Mouse (Mus musculus): Measurements from ENCODE around the gene Mvb12b.

The Mvb12b gene

DNA sequence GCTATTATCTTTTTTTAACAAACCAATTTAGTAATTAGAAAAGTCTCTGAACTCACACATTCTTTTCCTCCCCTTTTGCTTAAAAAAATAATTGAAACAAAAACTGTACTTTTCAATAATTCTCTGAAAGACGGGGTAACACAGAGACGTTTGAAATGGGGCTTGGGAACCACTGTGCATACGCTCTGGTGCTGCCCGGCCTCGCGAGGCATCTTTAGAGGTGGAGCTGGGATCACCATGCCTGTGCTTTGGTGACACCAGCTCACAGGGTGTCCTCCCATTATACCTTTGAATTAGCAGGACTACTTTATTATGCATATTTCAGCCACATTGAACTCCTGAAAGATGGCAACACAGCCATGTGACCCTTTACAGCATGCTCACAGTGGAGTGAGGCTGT lies 101.7 kb downstream of the Mvb12b start:
- in situ Hi-C loops (cut with MboI, MseI): no loop called here

DNA sequence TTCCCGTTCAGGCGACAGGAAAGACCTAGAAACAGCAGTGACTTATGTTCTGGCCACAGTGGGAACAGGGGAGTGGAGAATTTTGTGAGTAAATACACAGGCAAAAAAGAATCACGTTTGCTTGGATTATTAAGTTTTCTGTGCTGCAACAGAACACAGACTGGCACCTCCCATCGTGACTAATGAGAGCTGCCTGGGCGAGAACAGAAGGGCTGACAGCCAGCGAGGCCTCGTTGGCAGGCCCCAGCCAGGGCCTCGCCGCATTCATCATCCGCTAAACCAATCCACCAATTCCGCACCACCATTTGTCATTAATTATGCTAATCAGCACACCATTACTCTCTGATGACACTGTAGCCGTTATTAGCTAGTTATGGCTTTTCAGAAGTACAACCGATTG lies 102.2 kb downstream of the Mvb12b start:
- in situ Hi-C loops (cut with MboI, MseI): no loop called here

DNA sequence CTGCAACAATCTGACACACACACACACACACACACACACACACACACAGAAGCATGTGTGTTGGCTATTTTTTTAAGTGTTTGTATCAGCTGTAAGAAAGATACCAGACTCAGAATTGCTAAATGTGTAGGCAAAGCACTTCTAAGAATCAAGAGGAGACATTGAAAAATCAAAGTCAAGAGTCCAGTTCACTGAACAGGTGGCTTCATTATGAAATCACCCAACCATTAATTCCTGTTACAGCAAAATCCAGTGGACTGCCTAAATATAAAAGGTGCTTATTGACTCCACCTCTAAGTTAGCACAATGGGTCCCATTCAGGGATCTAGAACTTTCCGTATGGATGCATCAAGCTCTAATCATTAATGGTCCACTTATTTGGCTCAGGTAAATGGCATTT lies 103.0 kb downstream of the Mvb12b start:
- in situ Hi-C loops (cut with MboI, MseI): no loop called here

GRCm38 (mm10) chr2:33783419-33783818 lies 104.3 kb downstream of the Mvb12b start:
- in situ Hi-C loops (cut with MboI, MseI): no loop called here

DNA sequence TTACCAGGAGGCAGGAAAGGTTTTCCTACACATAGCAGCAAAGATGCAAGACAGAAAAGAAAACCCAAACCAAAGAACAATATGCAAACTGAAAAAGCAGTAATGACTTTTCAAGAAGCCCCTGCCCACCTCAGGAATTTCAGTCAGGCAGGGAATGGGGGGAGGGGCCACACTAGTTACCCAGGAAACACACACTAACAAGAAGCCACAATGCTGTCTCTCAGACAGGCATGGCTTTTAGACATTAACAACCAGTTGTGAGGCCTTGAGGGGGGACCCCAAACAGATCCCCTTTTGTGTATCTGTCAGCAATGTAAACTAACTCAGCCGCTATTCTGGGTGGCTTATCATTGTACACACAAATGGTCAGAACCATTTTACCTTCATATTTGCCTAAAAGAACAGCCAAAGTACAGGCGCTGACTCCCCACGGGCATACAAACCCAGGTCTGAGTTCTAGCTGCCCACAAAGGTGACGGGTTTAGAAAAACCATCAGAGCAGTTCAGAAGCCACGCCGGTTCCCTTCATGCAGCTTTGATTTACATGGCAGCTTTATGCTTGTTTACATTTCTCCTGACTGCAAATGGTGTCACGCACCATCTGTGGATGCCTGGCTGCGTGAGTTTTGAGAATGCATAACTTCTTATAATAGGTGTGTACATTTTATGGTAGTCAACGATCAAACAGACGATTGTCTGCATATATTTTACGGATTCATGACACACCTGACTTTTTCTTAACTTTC lies 105.9 kb downstream of the Mvb12b start:
- in situ Hi-C loops (cut with MboI, MseI): no loop called here

DNA sequence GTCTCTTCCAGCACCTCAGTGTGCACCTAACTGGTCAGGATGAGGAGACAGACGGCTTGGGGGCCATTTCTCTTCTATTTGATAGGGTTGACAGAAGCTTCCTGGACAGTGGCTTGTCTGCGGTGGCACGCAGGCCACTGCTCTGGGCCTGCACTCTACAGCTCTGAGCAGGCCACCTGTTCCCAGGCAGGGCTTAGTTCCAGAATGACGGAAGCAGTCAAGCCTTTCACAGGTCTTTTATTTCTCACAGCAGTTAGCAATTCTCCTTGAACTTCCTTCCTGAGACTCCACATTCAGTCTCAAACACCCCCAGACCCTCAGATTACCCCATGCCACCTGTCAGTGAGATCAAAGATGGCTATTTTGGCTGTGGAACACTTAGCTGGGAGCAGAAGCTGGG lies 109.3 kb downstream of the Mvb12b start:
- in situ Hi-C loops (cut with MboI, MseI): no loop called here

DNA sequence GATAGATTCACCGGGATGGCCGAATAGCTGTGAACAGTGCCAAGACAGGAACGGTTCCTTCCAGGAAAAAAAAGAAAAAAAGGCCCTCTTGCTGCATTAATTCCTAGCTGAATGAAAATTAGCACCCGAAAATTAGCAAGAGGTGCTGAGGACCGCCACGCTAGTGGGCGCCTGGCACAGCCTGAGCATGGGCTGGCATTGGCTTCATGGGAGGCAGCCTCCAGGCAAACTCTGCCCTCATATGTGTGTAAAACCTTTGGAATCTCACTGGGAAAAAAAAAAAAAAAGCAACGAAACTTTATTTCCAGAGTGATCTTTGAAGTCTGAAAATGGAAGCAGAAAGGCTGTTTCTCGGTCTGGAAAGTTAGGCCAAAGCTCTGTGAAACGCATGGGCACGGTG lies 110.7 kb downstream of the Mvb12b start:
- in situ Hi-C loops (cut with MboI, MseI): no loop called here

DNA sequence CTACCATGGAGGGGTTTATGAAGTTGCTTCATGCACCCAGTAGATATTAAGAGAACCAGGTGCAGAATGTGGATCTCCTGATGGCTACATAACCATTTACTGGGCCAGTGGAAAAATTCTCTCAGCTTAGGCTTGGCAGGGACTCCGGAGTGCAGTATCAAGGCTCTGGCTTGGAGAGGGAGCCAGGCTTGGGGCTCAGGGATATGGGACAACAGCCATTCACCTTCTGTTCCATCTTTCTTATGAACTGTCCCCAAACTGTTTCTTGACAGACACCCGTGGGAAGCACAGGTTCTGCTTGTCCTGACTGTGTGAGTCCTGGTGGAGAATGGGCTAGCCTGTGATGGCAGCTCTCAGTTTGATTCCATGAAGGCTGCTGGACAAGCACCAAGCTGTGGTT lies 112.9 kb downstream of the Mvb12b start:
- in situ Hi-C loops (cut with MboI, MseI): no loop called here

DNA sequence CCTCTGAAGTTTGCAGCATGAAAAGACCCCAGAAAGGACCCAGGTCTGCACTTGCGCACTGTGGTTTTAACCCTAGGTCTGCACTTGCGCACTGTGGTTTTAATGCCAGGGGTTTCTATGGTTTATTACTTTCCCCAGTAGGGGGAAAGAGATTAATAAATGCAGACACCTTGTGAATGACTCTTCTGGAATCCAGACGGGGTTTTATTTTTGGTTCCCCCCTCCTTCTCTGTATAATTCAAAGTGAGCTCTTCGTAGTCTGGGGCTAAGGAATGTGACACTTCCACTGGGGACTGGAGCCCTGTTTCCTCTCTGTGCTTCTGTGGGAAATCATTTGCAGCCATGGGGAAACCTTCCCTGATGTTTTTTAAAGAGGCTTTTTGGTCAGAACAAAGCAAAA lies 113.6 kb downstream of the Mvb12b start:
- in situ Hi-C loops (cut with MboI, MseI): no loop called here

DNA sequence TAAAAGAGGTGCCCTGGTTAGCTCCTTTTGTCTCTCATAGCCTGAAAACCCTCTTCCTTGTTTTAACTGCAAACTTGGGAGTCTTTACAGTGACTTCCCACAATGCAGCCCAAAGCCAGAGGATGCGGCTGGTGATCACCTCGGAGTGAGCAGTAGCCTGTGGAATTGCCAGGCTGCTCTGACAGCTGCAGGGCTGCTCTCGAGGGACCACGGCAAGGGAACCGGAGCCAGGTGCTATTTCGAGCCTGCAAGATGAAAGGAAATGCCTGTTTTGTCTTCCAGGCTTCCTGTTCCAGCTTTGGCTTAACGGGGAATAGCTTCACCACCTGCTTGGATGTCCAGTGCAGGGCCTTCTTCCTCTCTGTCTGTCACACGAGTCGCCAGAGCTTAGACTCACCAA lies 115.3 kb downstream of the Mvb12b start:
- in situ Hi-C loops (cut with MboI, MseI): no loop called here

GRCm38 (mm10) chr2:33771388-33771787 lies 116.4 kb downstream of the Mvb12b start:
- in situ Hi-C loops (cut with MboI, MseI): no loop called here

DNA sequence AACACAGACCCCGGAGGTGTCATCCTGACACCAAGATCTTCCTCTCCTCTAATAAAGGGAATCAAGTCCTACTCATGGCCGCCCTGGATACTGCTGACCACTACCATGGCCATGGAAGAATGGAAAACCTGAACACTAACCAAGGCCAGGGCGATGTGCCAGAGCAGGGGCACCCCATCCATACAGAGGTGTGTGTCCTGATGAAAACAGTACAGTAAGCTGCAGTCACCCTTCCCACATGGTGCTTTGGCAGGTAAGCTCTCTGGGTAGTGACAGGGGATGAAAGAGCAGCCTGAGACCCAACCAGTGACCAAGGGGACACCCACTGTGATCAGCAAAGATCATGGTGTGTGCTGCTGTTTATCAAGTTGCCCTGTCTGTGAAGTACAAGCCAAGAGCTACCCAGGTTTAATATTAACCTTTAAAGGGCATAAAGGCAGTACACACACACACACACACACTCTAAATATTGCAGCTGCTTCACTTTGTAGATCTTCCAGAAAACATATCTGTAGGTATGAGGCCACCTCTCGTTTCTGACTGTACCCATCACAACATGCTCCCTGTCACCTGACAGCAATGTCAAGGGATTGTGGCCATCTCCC lies 117.1 kb downstream of the Mvb12b start:
- in situ Hi-C loops (cut with MboI, MseI): no loop called here

- in situ Hi-C loops (cut with MboI, MseI): loop anchor here in 1 of 2 experiments (10.0 kb wide), 1 partner anchor 1760 kb away; no protein-coding TSS in a partner anchor
Observed at GRCm38 (mm10) chr2:33764476-33764875, 123.3 kb downstream of the Mvb12b start.

GRCm38 (mm10) chr2:33762210-33762609 lies 125.5 kb downstream of the Mvb12b start:
- in situ Hi-C loops (cut with MboI, MseI): loop anchor here in 1 of 2 experiments (10.0 kb wide), 1 partner anchor 1763 kb away; no protein-coding TSS in a partner anchor

GRCm38 (mm10) chr2:33760571-33760991 lies 127.2 kb downstream of the Mvb12b start:
- in situ Hi-C loops (cut with MboI, MseI): loop anchor here in 1 of 2 experiments (10.0 kb wide), 1 partner anchor 1764 kb away; no protein-coding TSS in a partner anchor

GRCm38 (mm10) chr2:33759447-33759846 lies 128.3 kb downstream of the Mvb12b start:
- in situ Hi-C loops (cut with MboI, MseI): loop anchor here in 1 of 2 experiments (5.0 kb wide), 1 partner anchor 198 kb away; no protein-coding TSS in a partner anchor

DNA sequence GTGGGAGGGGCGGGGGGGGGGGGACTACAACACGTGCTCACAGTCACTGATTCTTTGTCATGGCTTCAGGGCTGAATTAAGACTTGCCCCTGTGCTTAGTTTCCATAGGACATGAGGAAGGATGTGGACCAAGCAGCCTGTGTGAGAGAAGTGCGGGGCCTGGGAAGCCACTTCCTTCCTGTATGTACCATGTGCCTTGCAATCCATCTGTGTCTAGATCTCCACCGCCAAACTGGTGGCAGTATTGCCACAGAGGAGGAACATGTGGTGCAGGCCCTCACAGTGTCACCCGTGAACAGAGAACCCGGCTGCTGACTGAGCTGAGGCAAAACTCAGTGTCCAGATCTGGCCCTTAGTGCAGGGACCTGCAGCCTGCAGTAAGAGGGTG lies 132.1 kb downstream of the Mvb12b start:
- in situ Hi-C loops (cut with MboI, MseI): loop anchor here in 1 of 2 experiments (5.0 kb wide), 1 partner anchor 202 kb away; no protein-coding TSS in a partner anchor

- in situ Hi-C loops (cut with MboI, MseI): loop anchor here in 1 of 2 experiments (5.0 kb wide), 1 partner anchor 202 kb away; no protein-coding TSS in a partner anchor
Observed at GRCm38 (mm10) chr2:33754980-33755632, 132.6 kb downstream of the Mvb12b start.

GRCm38 (mm10) chr2:33754317-33754633 lies 133.5 kb downstream of the Mvb12b start:
- in situ Hi-C loops (cut with MboI, MseI): no loop called here

- in situ Hi-C loops (cut with MboI, MseI): no loop called here
Observed at GRCm38 (mm10) chr2:33753630-33754316, 134.0 kb downstream of the Mvb12b start.

DNA sequence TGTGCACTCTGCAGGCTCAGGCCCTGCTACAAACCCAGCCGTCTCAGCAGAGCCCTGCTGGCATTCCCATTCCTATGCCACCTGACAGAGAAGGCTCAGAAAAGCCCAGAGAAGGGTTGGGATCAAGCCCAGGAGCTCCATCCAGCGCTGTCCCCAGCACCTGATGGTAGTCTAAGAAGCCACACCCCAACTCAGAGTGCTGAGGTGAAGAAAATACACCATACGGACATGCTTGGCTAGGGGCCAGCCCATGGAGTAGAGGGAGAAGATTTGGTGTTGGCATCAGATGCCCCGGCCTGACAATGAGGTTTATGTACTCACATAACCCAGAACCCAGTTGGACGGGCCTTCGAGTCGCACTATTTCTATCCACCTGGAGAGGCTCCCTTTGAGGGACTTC lies 137.1 kb downstream of the Mvb12b start:
- in situ Hi-C loops (cut with MboI, MseI): no loop called here

DNA sequence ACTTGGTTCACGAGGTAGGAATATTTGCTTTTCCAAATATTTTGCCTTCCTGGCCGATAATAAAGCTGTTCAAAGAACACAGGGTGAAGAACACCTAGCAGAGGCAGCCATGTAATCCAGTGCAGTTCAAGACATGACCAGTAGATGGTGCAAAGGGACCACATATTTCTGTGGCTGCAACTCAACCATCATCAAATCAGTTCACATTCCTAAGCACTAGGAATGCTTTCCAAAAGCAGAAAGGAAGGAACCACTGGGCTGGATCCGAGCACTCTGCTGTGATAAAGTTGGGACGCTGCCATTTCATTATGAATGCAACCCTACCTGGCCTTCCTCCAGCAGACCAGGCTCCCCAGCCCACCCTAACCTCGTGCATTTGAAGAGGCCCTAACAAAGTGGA lies 141.3 kb downstream of the Mvb12b start:
- in situ Hi-C loops (cut with MboI, MseI): loop anchor here in 1 of 2 experiments (5.0 kb wide), 1 partner anchor 211 kb away; no protein-coding TSS in a partner anchor
